Mouse (Mus musculus) stomach, postnatal 0 days (tissue): Measurements from ENCODE around the gene Ms4a15. TPM values are rescaled to one million over a fixed set of nuclear protein-coding genes. Genes with fewer than 3 reads are reported as not detected.
A peak's percentile ranks its signal among the peaks of the same experiment; 100 is the strongest.

Source experiments
- ATAC-seq: fragments of 200-750 bp; cut with Nextera tagmentation; 2 replicates; pipeline ENCODE4 v1.8.0; 2017; ENCODE audit not compliant: low FRiP score, low TSS enrichment
- DNase-seq: peaks from one replicate; pipeline ENCODE4 v3.0.0-alpha.2; 2016; ENCODE audit warnings: low spot score
- H3K27ac ChIP-seq: fragments of 300-500 bp; sonication (generic); replicated peaks from 2 replicates; pipeline ENCODE4 v1.5.1; 2014; ENCODE audit warnings: mild to moderate bottlenecking, control low read depth
- H3K27me3 ChIP-seq: fragments of 300-500 bp; sonication (generic); 2 replicates; pipeline ENCODE4 v1.6.1; 2014; ENCODE audit warnings: low read length; ENCODE audit not compliant: control insufficient read depth, insufficient read depth
- H3K36me3 ChIP-seq: fragments of 300-500 bp; sonication (generic); 2 replicates; pipeline ENCODE4 v1.6.1; 2014; ENCODE audit warnings: low read length, mixed read lengths; ENCODE audit not compliant: control insufficient read depth, insufficient read depth
- H3K4me1 ChIP-seq: fragments of 300-500 bp; sonication (generic); replicated peaks from 2 replicates; pipeline ENCODE4 v1.6.1; 2014; ENCODE audit warnings: antibody characterized with exemption; ENCODE audit not compliant: control insufficient read depth, insufficient read depth
- H3K4me2 ChIP-seq: fragments of 300-500 bp; sonication (generic); replicated peaks from 2 replicates; pipeline ENCODE4 v1.6.1; 2014; ENCODE audit warnings: low read depth, mild to moderate bottlenecking, control low read depth, moderate library complexity
- H3K4me3 ChIP-seq: fragments of 300-500 bp; sonication (generic); 2 replicates; pipeline ENCODE4 v1.5.1; 2014; ENCODE audit warnings: low read depth, low read length, control low read depth
- H3K9ac ChIP-seq: fragments of 300-500 bp; sonication (generic); 2 replicates; pipeline ENCODE4 v1.6.1; 2014; ENCODE audit warnings: mild to moderate bottlenecking, low read length, control low read depth, mixed read lengths
- H3K9me3 ChIP-seq: fragments of 300-500 bp; sonication (generic); 2 replicates; pipeline ENCODE4 v1.6.1; 2016; ENCODE audit warnings: low read length; ENCODE audit not compliant: control insufficient read depth
- CTCF ChIP-seq: IDR thresholded peaks from 2 replicates; pipeline ENCODE4 v1.5.1; 2016; ENCODE audit warnings: antibody characterized with exemption, low read depth, mild to moderate bottlenecking, moderate library complexity
- EP300 ChIP-seq: optimal IDR thresholded peaks from 2 replicates; pipeline ENCODE3; 2016; ENCODE audit warnings: antibody characterized with exemption
- WGBS: fragments of 180-500 bp; shearing (Covaris S2); extraction: QIAGEN DNeasy Blood & Tissue Kit; methylation state at CpG from one replicate; pipeline ENCODE4 v1.1.7; 2014; 5-methylcytosine and 5-hydroxymethylcytosine counted together
- polyA plus RNA-seq: library from polyadenylated mRNA; unstranded; fragments of >200 nt; fragmentation: Nextera tagmentation; extraction: Ambion mirVana; gene quantifications from 2 replicates; pipeline ENCODE4 v1.2.1, GENCODE M21; 2015

Ms4a15 gene
- polyA plus RNA-seq, 1 experiment from 2014 or later, result not detected

- Histone ChIP-seq H3K27me3 (no peaks in the 10 kb centered on the region), H3K4me3 (no peak within 1 kb of the TSS), H3K4me2 (no peak within 1 kb of the TSS), H3K9me3 (0 out of 2 replicates have a peak, but pooled peaks cover 2% of the 10 kb centered on the region), H3K36me3 (no peaks in the 10 kb centered on the region), H3K4me1 (0 out of 2 replicates have a peak, but pooled peaks cover 4% of the 10 kb centered on the region), H3K9ac (peak within 1 kb of the TSS; percentile 47; the same call in 1 of the 2 replicates), H3K27ac (peak within 1 kb of the TSS; percentile 65; the same call in 1 of the 2 replicates)
- 16% methylated on average over 4 of the region's 4 CpGs for WGBS
- ATAC-seq (peak; percentile 40), DNase-seq (peak; percentile 39)
- TF ChIP-seq EP300 (no peak), CTCF (no peak)
Measured at GRCm38 (mm10) chr19:10974238-10974865, 18.7 kb downstream of the Ms4a15 start, which contains the start of gene Ms4a10. TSS of gene Ms4a10 (minus strand) at chr19:10974670.

- no peak overlapping the region for H3K4me2 ChIP-seq
- H3K4me3 ChIP-seq, result no peak overlapping the region
- TF ChIP-seq EP300 (no peak), CTCF (no peak)
- 0 out of 2 replicates have a peak, but pooled peaks cover 4% of the 10 kb centered on the region for H3K4me1 ChIP-seq
- H3K9ac ChIP-seq, result no peak overlapping the region
- H3K27me3 ChIP-seq, result no peaks in the 10 kb centered on the region
- WGBS, result 33% methylated on average over 2 of the region's 2 CpGs
- DNase-seq (no peak), ATAC-seq (no peak)
- no peaks in the 10 kb centered on the region for H3K36me3 ChIP-seq
- H3K9me3 ChIP-seq, result 0 out of 2 replicates have a peak, but pooled peaks cover 2% of the 10 kb centered on the region
- H3K27ac ChIP-seq, result no peak overlapping the region
Measured at GRCm38 (mm10) chr19:10973187-10973586, 19.9 kb downstream of the Ms4a15 start.

GRCm38 (mm10) chr19:10972660-10973059 is 20.4 kb downstream of the Ms4a15 start:
- H3K4me3 ChIP-seq, result no peak overlapping the region
- no peaks in the 10 kb centered on the region for H3K27me3 ChIP-seq
- H3K4me2 ChIP-seq, result no peak overlapping the region
- DNase-seq (no peak), ATAC-seq (no peak)
- WGBS, result 72% methylated on average over 3 of the region's 3 CpGs
- no peak overlapping the region for H3K9ac ChIP-seq
- TF ChIP-seq CTCF (no peak), EP300 (no peak)
- 0 out of 2 replicates have a peak, but pooled peaks cover 2% of the 10 kb centered on the region for H3K9me3 ChIP-seq
- no peaks in the 10 kb centered on the region for H3K36me3 ChIP-seq
- 0 out of 2 replicates have a peak, but pooled peaks cover 4% of the 10 kb centered on the region for H3K4me1 ChIP-seq
- H3K27ac ChIP-seq, result no peak overlapping the region

DNA sequence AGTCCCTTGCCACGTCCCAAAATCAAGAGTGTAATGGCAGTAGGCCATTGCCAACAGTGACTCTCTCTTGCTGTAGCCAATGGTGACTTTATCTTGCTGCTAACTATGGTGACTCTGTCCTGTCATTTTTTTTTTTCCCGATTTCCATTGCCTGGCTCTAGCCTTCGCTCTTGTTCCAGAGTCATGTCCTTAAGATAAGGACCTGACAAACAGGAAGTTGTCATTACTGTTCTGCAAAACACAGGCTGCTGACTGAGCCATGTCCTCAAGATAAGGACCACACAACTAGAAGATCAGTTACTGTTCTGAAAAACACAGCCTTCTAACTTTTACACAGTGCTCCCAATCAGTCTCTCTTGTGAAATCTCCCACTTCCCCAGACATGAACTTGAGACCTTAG is 22.6 kb downstream of the Ms4a15 start:
- Histone ChIP-seq H3K9me3 (0 out of 2 replicates have a peak, but pooled peaks cover 2% of the 10 kb centered on the region), H3K4me3 (no peak overlapping the region), H3K36me3 (no peaks in the 10 kb centered on the region), H3K4me2 (no peak overlapping the region), H3K27ac (no peak overlapping the region), H3K9ac (no peak overlapping the region), H3K4me1 (0 out of 2 replicates have a peak, but pooled peaks cover 4% of the 10 kb centered on the region), H3K27me3 (no peaks in the 10 kb centered on the region)
- TF ChIP-seq CTCF, result no peak
- TF ChIP-seq EP300, result no peak
- WGBS, result 62% methylated on average over 3 of the region's 3 CpGs
- DNase-seq, result no peak
- no peak for ATAC-seq

DNA sequence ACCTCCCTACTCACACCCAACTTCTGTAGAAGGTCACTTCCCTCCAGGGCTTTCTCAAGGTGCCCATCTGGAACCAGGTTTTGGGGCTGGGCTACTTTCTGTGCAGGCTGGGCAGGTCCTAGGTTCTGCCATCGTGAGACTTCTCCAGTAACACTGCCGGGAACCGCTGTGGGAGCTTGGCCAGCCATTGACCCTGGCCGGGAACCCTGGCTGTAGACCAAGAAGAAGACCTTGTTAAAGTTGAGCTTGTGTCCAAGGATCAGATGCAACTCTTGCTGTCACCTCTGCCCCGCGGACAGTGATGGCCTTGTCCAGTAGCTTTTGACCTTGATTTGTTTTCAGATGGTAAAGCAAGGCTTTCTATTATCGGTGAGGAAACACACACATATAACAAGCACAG is 24.5 kb downstream of the Ms4a15 start:
- TF ChIP-seq CTCF, result no peak
- no peak for TF ChIP-seq EP300
- Histone ChIP-seq H3K4me3 (no peak overlapping the region), H3K9ac (no peak overlapping the region), H3K27me3 (no peaks in the 10 kb centered on the region), H3K36me3 (no peaks in the 10 kb centered on the region), H3K9me3 (0 out of 2 replicates have a peak, but pooled peaks cover 2% of the 10 kb centered on the region), H3K27ac (no peak overlapping the region), H3K4me1 (no peaks in the 10 kb centered on the region), H3K4me2 (no peak overlapping the region)
- ATAC-seq (no peak), DNase-seq (no peak)
- 86% methylated on average over 7 of the region's 7 CpGs for WGBS

- no peak overlapping the region for H3K4me2 ChIP-seq
- H3K27ac ChIP-seq, result no peak overlapping the region
- TF ChIP-seq CTCF (no peak), EP300 (no peak)
- H3K9ac ChIP-seq, result no peak overlapping the region
- no peaks in the 10 kb centered on the region for H3K36me3 ChIP-seq
- DNase-seq, result no peak
- ATAC-seq, result no peak
- H3K4me3 ChIP-seq, result no peak overlapping the region
- whole genome bisulfite sequencing, result 76% methylated on average over 7 of the region's 7 CpGs
- H3K27me3 ChIP-seq, result no peaks in the 10 kb centered on the region
- no peaks in the 10 kb centered on the region for H3K4me1 ChIP-seq
- H3K9me3 ChIP-seq, result no peaks in the 10 kb centered on the region
Measured at GRCm38 (mm10) chr19:10965721-10966120, 27.3 kb downstream of the Ms4a15 start.
